Mouse (Mus musculus): ENCODE results near the gene Card10.

The Card10 gene

GRCm38 (mm10) chr15:78772856-78773255, 30.0 kb downstream of the Card10 start:
- DNase-seq (ENCODE audit: low spot score), result no peak

- DNase-seq (ENCODE audit: low spot score), result peak; percentile 12
Measured at GRCm38 (mm10) chr15:78772368-78772763, 30.5 kb downstream of the Card10 start.

- peak; percentile 14 for DNase-seq (ENCODE audit: low spot score)
Measured at GRCm38 (mm10) chr15:78771531-78772367, 31.1 kb downstream of the Card10 start.

- DNase-seq (ENCODE audit: low spot score), result no peak
Measured at GRCm38 (mm10) chr15:78770983-78771355, 31.9 kb downstream of the Card10 start.

- no peak for DNase-seq (ENCODE audit: low spot score)
Measured at GRCm38 (mm10) chr15:78770234-78770982, 32.4 kb downstream of the Card10 start.

GRCm38 (mm10) chr15:78769064-78769463, 33.8 kb downstream of the Card10 start:
- DNase-seq (ENCODE audit: low spot score), result no peak

- DNase-seq (ENCODE audit: low spot score), result no peak
Measured at GRCm38 (mm10) chr15:78763704-78764103, 39.1 kb downstream of the Card10 start.

- DNase-seq (ENCODE audit: low spot score), result no peak
Measured at GRCm38 (mm10) chr15:78763210-78763609, 39.6 kb downstream of the Card10 start.

- no peak for DNase-seq (ENCODE audit: low spot score)
Measured at GRCm38 (mm10) chr15:78761112-78761511, 41.7 kb downstream of the Card10 start.

GRCm38 (mm10) chr15:78758132-78758531, 44.7 kb downstream of the Card10 start:
- DNase-seq (ENCODE audit: low spot score), result no peak

- DNase-seq (ENCODE audit: low spot score), result no peak
Measured at GRCm38 (mm10) chr15:78755966-78756725, 46.7 kb downstream of the Card10 start.

GRCm38 (mm10) chr15:78755226-78755625, 47.6 kb downstream of the Card10 start:
- DNase-seq (ENCODE audit: low spot score), result no peak

- no peak for DNase-seq (ENCODE audit: low spot score)
Measured at GRCm38 (mm10) chr15:78754144-78754543, 48.7 kb downstream of the Card10 start.

GRCm38 (mm10) chr15:78752991-78753390, 49.9 kb downstream of the Card10 start:
- no peak for DNase-seq (ENCODE audit: low spot score)

- no peak for DNase-seq (ENCODE audit: low spot score)
Measured at GRCm38 (mm10) chr15:78750608-78751350, 52.1 kb downstream of the Card10 start.

GRCm38 (mm10) chr15:78749855-78750254, 53.0 kb downstream of the Card10 start:
- DNase-seq (ENCODE audit: low spot score), result no peak

GRCm38 (mm10) chr15:78744206-78744605, 58.6 kb downstream of the Card10 start:
- peak; percentile 54 for DNase-seq (ENCODE audit: low spot score)

- DNase-seq (ENCODE audit: low spot score), result no peak
Measured at GRCm38 (mm10) chr15:78742831-78743230, 60.0 kb downstream of the Card10 start.

- no peak for DNase-seq (ENCODE audit: low spot score)
Measured at GRCm38 (mm10) chr15:78740662-78741061, 62.2 kb downstream of the Card10 start.

GRCm38 (mm10) chr15:78737146-78737545, 65.7 kb downstream of the Card10 start:
- no peak for DNase-seq (ENCODE audit: low spot score)

- no peak for DNase-seq (ENCODE audit: low spot score)
Measured at GRCm38 (mm10) chr15:78736681-78737100, 66.2 kb downstream of the Card10 start.

GRCm38 (mm10) chr15:78736181-78736579, 66.7 kb downstream of the Card10 start:
- no peak for DNase-seq (ENCODE audit: low spot score)

Data from spleen, adult 12 weeks (tissue).